Mouse (Mus musculus) layer of hippocampus, adult 2 months (tissue): ENCODE measurements around the gene Phactr4. TPM values are rescaled to one million over a fixed set of nuclear protein-coding genes. Genes with fewer than 3 reads are reported as not detected.

Source experiments
- DNase-seq, 2 experiments: peaks; one replicate each; pipeline ENCODE4 v3.0.0; 2022; ENCODE audit warnings: low spot score in 2 of 2
- H3K27ac ChIP-seq: fragments of 200-600 bp; 2 replicates; pipeline ENCODE4 v1.8.1; 2022
- H3K4me3 ChIP-seq: fragments of 200-600 bp; 2 replicates; pipeline ENCODE4 v1.8.1; 2022; ENCODE audit warnings: mild to moderate bottlenecking
- CTCF ChIP-seq: fragments of 200-600 bp; conservative IDR thresholded peaks from 2 replicates; pipeline ENCODE4 v1.8.1; 2022; ENCODE audit warnings: antibody characterized with exemption, mild to moderate bottlenecking, moderate library complexity
- long read RNA-seq, 2 experiments: library from polyadenylated mRNA; stranded (forward); transcript quantifications; one replicate each; pipeline ENCODE4 v2.0.0; 2021; ENCODE audit warnings: borderline mapping rate in 2 of 2
- total RNA-seq, 2 experiments: library from RNA; stranded (reverse); gene quantifications; 2 replicates each; pipeline ENCODE4 v1.2.3; 2021

Gene Phactr4
- total RNA-seq: 10 to 100 TPM; 10.6 to 11.4 TPM
- long read RNA-seq, experiment 1, partial matches to known transcripts: 1 of 3 reads
- long read RNA-seq, experiment 1, other reads (novel, unspliced or antisense): 2 of 3 reads
- long read RNA-seq, experiment 2, full-length matches to known transcripts: 2 of 5 reads
- long read RNA-seq, experiment 2, partial matches to known transcripts: 0 of 5 reads
- long read RNA-seq, experiment 2, other reads (novel, unspliced or antisense): 3 of 5 reads

DNA sequence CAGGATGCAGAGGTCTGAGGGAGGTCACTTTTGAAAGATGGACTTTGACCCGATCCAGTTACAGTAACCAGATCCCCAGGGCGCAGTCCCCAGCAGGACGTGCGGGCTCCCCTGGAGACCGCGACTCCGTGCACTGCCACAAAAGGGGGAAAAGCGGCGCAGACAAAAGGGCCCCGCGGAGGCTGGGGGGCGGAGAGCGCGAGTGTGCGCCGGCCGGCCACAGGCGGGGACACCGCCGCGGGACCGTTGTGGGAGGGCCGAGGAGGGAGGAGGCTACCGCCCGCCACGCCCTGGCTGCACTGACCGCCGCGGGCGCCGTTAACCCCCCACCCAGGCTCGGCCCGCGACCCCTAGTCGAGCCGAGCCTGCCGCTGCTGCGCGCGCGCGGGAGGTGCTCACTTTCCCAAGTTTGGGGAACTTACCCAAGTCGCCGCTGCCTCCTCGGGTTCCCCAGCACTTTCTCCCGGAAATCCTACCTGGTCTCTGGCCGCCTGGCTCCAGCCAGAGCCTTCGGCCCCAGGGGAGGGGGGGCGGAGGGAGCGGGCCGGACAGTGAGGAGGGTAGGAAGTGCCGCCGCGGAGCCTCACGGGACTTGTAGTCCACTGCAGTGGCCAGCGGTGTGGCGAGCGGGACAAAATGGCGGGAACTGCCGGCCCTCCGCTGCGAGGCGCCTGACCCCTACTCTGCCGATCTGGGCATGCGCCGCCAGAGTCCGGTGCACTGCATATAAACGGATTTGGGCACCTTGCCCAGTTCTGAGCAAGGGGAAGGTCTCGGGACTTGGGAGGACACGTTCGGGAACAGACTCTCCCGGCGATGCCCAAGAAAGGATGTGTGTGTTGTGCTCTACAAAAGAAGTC lies at the start of gene Phactr4:
TSS of gene Phactr4 (minus strand) at position 567 of the 860 bp plus-strand sequence.
- H3K27ac ChIP-seq: peak within 1 kb of the TSS; percentile 95
- peak within 1 kb of the TSS; percentile 91 for H3K4me3 ChIP-seq
- TF ChIP-seq CTCF: no peak
- DNase-seq: peak; percentile 83 to 94

DNA sequence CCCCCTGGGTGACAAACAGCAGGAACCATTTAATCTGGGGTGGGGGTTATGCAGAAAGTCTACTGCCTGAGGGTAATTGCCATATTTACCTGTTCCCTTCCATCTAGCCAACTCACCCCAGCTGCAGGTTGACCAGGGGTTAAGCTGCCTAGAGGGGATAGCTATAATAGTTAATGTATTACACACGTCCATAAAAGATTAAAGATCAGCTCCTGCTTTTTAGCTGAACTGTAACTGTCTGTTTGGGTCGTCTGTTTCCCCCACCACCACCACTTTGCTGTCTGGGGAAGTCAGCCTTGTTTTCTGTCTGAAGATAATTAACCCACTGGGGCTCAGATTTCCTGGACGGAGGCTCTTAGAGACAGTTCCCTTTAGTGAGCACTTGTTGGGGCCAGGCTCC lies 47.6 kb upstream of the Phactr4 start:
- no peak for TF ChIP-seq CTCF
- H3K27ac ChIP-seq: no peak overlapping the region
- no peak overlapping the region for H3K4me3 ChIP-seq
- DNase-seq: no peak

DNA sequence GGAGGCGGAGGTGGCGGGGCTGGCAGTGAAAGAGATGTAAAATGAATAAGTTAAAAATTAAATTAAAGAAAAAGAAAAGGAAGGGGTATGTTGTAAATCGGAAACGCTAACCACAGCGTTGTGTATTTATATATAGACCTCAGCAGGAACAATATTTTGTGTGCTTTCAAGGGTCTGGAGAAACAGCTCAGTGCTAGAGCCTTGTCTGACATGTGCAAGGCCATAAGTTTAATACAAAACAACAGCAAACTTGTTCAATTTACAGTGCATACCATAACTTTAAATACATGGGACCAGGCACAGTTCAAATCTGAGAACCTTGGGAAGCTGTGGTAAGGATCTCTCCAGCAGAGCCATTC lies 41.9 kb upstream of the Phactr4 start:
- TF ChIP-seq CTCF: no peak
- Histone ChIP-seq H3K27ac (peak overlapping the region; percentile 87), H3K4me3 (peak overlapping the region; percentile 81)
- DNase-seq: no peak

DNA sequence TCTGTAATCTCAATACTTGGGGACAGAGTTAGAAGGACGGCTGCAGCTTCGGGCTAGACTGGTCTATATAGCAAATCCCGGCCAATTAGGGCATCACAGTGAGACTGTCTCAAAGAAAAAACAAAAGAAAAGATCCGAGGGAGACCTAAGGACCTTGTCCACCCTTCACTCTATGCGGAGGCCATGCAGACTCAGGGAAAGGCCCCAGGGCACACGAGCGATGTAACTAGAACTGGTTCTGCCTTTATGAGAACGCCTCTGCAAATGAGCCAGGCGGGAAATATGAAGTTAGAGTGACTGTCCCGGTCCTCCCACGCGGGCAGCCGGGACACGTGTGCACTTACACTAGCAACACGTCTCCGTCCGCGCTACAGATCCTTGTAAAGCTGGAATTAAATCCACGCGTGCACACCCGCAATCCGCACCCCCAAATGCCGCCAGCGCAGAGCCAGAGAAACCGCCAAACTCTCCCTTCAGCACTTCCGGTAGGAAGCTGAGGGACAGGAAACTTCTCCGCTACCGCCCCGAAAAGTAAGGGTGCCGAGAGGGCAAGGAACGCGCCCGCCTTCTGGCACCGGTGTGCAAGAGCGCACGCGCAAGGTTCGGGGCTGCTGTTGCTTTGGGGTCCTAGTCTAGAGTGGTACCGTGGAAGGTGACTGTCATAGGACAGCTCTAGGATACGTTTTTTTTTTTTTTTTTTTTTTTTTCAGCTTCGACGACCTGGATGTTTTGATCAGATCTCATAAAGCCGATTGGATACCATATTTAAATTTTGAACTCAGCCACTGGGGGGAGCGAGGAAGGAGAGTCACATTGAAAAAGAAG lies 41.4 kb upstream of the Phactr4 start, which contains the start of gene Med18:
TSS of gene Med18 (minus strand) at position 492 of the 825 bp plus-strand sequence.
- peak within 1 kb of the TSS; percentile 81 for H3K4me3 ChIP-seq
- peak; percentile 79 for TF ChIP-seq CTCF
- DNase-seq: peak; percentile 94 to 95
- peak within 1 kb of the TSS; percentile 87 for H3K27ac ChIP-seq

GRCm38 (mm10) chr4:132462836-132463235 lies 40.5 kb upstream of the Phactr4 start:
- TF ChIP-seq CTCF: no peak
- no peak for DNase-seq
- Histone ChIP-seq H3K4me3 (peak overlapping the region; percentile 81), H3K27ac (0 out of 2 replicates have a peak overlapping the region, but pooled peaks have one; percentile 87)

DNA sequence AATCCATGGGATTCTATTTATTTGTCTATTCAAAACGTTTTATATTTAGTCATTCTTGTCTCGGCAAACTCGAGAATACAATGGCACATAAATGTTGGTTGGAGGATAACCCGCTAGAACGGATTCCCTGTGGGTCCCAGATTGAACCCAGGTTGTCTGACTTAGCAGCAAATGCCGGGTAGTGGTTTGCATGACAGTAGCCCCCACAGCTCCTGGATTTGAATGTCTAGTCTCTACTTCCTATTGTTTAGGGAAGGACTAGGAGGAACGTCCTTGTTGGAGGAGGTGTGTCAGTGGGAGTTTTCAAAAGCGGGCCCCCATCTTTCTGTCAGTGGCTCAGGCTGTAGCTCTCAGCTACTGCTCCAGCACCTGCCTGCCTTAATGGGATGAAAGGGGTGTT lies 37.9 kb upstream of the Phactr4 start:
- TF ChIP-seq CTCF: no peak
- DNase-seq: no peak
- H3K27ac ChIP-seq: no peak overlapping the region
- H3K4me3 ChIP-seq: no peak overlapping the region

DNA sequence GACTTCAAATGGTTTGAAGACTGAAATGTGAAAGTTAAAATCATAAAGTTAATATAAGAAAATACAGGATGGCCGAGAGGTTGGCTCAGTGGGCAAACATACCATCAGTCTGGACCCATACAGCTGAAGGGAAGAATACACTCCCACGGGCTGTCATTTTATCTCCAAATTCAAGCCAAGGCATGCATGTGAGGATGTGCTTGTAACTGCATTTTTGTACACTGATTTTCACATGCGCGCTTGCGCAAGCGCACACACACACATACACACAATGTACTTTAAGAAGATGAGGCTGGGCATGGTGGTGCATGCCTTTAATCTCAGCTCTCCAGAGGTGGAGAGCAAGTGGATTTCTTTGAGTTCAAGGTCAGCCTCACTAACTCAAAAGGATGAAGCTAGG lies 33.3 kb upstream of the Phactr4 start:
- no peak for DNase-seq
- Histone ChIP-seq H3K4me3 (no peak overlapping the region), H3K27ac (no peak overlapping the region)
- no peak for TF ChIP-seq CTCF

DNA sequence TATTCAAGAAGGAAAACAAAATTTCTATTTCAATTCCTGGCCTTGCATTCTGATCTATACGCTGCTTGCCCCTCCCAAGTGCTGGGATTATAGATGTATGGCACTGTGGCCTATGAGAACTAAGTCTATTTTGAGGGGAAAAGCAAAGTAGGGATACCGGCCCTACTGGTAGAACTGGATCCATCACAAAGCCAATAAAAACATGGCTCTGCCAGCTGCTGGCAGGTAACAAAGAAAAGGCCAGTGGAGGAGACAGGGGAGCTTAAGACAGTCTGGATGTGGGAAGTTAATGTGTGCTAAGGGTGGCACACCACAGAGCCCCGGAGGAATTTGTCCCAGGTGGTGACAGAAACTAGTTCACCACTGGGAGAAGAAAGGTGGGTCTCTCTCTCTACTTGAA lies 32.9 kb upstream of the Phactr4 start:
- TF ChIP-seq CTCF: no peak

DNA sequence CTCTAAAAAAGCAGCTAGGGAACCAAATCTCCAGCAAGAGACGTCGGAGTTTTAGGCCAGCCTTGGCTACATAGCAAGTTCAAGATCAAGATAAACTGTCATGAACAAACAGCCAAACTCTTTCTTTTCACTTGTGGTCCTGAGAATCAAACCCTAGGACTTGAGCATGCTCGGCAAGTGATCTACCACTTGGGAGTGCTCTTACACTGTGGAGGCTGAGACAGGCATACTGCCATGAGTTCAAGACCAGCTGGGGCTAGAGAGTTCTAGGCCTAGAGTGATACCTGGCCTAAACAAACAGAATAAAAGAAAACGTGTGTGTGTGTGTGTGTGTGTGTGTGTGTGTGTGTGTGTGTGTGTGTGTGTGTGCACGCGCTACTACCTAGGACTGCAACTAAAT lies 31.9 kb upstream of the Phactr4 start:
- Histone ChIP-seq H3K4me3 (no peak overlapping the region), H3K27ac (no peak overlapping the region)
- no peak for DNase-seq
- TF ChIP-seq CTCF: no peak

More for the DNA sequence above, 32.9 kb upstream of the Phactr4 start:
- Histone ChIP-seq H3K4me3 (no peak overlapping the region), H3K27ac (no peak overlapping the region)
- no peak for DNase-seq

DNA sequence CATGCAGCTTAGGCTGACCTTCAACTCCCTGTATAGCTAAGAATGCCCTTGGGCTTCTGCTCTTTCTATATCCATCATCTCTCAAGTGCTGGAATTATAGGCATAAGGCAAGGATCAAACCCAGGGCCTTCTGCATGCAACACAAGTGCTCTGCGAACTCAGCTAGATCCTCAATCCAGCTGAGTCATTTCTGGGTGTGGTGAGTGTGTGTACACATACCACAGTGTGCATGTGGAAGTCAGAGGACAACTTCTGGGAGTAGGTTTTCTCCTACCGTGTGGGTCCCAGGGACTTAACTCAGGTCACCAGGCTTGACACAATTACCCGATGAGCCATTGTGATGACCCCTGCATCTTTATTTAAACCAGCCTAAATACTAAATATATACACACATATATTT lies 27.5 kb upstream of the Phactr4 start:
- H3K27ac ChIP-seq: no peak overlapping the region
- no peak overlapping the region for H3K4me3 ChIP-seq
- no peak for DNase-seq
- no peak for TF ChIP-seq CTCF

GRCm38 (mm10) chr4:132446105-132446504 lies 23.8 kb upstream of the Phactr4 start:
- no peak for TF ChIP-seq CTCF
- no peak for DNase-seq

DNA sequence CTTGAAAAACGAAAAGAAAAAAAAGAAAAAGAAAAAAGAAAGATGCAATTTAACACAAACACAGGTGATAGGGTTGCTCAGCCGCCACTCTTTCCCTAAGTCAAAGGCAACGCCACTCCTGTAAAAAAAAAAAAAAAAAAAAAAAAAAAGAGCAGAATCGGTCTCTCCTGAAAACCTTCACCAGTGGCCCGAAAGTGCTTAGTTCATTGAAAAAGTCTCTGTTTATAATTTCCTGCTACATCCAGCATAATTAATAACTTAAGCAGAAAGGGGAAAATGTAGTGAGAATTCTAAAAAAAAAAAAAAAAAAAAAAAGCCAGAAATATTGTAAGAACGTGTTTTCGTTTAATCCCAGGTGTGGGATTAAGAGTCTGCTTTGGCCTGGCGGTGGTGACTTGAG lies 22.2 kb upstream of the Phactr4 start:
- H3K4me3 ChIP-seq: no peak overlapping the region
- H3K27ac ChIP-seq: no peak overlapping the region
- no peak for DNase-seq
- no peak for TF ChIP-seq CTCF

More at GRCm38 (mm10) chr4:132446105-132446504, 23.8 kb upstream of the Phactr4 start:
- H3K4me3 ChIP-seq: no peak overlapping the region
- H3K27ac ChIP-seq: no peak overlapping the region

GRCm38 (mm10) chr4:132437857-132438256 lies 15.6 kb upstream of the Phactr4 start:
- no peak for TF ChIP-seq CTCF
- no peak for DNase-seq
- Histone ChIP-seq H3K4me3 (no peak overlapping the region), H3K27ac (no peak overlapping the region)
